Mouse (Mus musculus) neural tube, embryonic 13.5 days (tissue): ENCODE data around the gene Atp11a. TPM values are rescaled to one million over a fixed set of nuclear protein-coding genes. Genes with fewer than 3 reads are reported as not detected.

Experiments used
- ATAC-seq: fragments of 200-750 bp; cut with Nextera tagmentation; 2 replicates; pipeline ENCODE4 v1.8.0; 2017; ENCODE audit warnings: low read depth, mild to moderate bottlenecking, moderate TSS enrichment, moderate library complexity
- H3K27ac ChIP-seq: fragments of 300-500 bp; sonication (generic); replicated peaks from 2 replicates; pipeline ENCODE4 v1.5.1; 2015; ENCODE audit warnings: moderate library complexity, mild to moderate bottlenecking, inconsistent platforms
- H3K27me3 ChIP-seq: fragments of 300-500 bp; sonication (generic); 2 replicates; pipeline ENCODE4 v1.6.1; 2015; ENCODE audit warnings: mild to moderate bottlenecking, inconsistent platforms
- H3K36me3 ChIP-seq: fragments of 300-500 bp; sonication (generic); 2 replicates; pipeline ENCODE4 v1.6.1; 2015; ENCODE audit warnings: mild to moderate bottlenecking, inconsistent platforms
- H3K4me1 ChIP-seq: fragments of 300-500 bp; sonication (generic); replicated peaks from 2 replicates; pipeline ENCODE4 v1.6.1; 2015; ENCODE audit warnings: inconsistent platforms
- H3K4me2 ChIP-seq: fragments of 300-500 bp; sonication (generic); 2 replicates; pipeline ENCODE4 v1.6.1; 2015; ENCODE audit warnings: inconsistent platforms, mild to moderate bottlenecking, moderate library complexity
- H3K4me3 ChIP-seq: fragments of 300-500 bp; sonication (generic); 2 replicates; pipeline ENCODE4 v1.5.1; 2015; ENCODE audit warnings: mild to moderate bottlenecking, inconsistent platforms
- H3K9ac ChIP-seq: fragments of 300-500 bp; sonication (generic); 2 replicates; pipeline ENCODE4 v1.6.1; 2015; ENCODE audit warnings: moderate library complexity, mild to moderate bottlenecking, inconsistent platforms
- H3K9me3 ChIP-seq: fragments of 300-500 bp; sonication (generic); 2 replicates; pipeline ENCODE4 v1.6.1; 2016; ENCODE audit warnings: inconsistent platforms
- WGBS: fragments of 180-500 bp; shearing (Covaris S2); methylation state at CpG from one replicate; pipeline ENCODE4 v1.1.7; 2015; 5-methylcytosine and 5-hydroxymethylcytosine counted together
- polyA plus RNA-seq: library from polyadenylated mRNA; unstranded; fragments of >200 nt; fragmentation: Nextera tagmentation; extraction: Ambion mirVana; gene quantifications from 2 replicates; pipeline ENCODE4 v1.2.1, GENCODE M21; 2015

The Atp11a gene
- polyA plus RNA-seq, 1 experiment from 2014 or later: 12.3 TPM

DNA sequence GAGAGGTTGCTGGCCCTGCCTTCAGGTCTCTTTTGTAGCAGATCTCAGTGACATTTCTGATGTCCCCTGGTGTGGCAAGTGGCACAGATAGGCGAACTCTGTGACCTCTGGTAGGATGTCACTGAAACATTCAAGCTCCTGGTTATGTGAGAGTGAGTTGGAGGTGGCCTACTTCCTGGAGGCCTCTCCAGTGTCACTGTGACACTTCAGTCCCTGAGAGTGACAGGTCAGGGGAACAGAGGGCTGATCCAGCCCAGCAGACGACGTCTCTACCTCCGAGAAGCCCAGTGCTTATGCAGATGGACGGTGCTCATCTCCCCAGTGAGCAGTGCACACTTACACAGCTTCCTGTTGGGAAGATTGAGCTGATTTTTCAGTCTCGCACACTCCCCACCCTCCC is 68.4 kb downstream of the Atp11a start:
- Histone ChIP-seq H3K9me3 (no peaks in the 10 kb centered on the region), H3K36me3 (peaks cover 75% of the 10 kb centered on the region), H3K9ac (no peak overlapping the region), H3K4me1 (peaks cover 12% of the 10 kb centered on the region; the same call in 1 of the 2 replicates), H3K27me3 (no peaks in the 10 kb centered on the region), H3K27ac (no peak overlapping the region), H3K4me2 (no peak overlapping the region), H3K4me3 (no peak overlapping the region)
- no peak for ATAC-seq
- WGBS: 70% methylated on average over 6 of the region's 6 CpGs

DNA sequence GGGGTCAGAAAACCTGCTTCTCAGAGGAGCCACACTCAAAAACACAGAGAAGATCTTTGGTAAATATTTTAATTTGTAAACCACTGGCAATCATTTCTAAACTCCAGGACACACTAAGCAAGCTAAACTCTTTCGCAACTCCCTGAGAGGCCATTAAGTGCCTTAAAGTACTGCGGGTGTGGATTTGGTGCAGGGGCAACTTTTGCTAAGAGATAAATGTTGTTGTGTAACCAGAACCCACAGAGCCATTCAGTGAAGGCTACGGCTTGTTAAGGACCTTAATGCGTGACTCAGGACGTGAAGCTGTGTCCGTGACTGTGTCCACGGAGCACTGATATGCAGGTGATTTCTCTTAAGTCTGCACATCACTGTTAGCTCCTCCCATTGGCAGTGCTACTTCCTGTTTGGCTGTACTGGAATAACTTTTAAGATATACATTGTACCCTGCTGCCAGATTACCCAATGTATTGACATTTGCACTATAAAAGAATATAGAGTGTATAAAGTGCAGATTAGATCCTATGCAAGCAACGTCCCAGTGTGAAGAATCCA is 68.9 kb downstream of the Atp11a start:
- Histone ChIP-seq H3K27ac (no peak overlapping the region), H3K9ac (no peak overlapping the region), H3K9me3 (no peaks in the 10 kb centered on the region), H3K4me3 (no peak overlapping the region), H3K27me3 (no peaks in the 10 kb centered on the region), H3K4me2 (no peak overlapping the region), H3K4me1 (peaks cover 12% of the 10 kb centered on the region; the same call in 1 of the 2 replicates), H3K36me3 (peaks cover 78% of the 10 kb centered on the region)
- 70% methylated on average over 8 of the region's 8 CpGs for WGBS
- no peak for ATAC-seq

GRCm38 (mm10) chr8:12827124-12827523 is 70.3 kb downstream of the Atp11a start:
- Histone ChIP-seq H3K27me3 (no peaks in the 10 kb centered on the region), H3K27ac (no peak overlapping the region), H3K9ac (no peak overlapping the region), H3K4me2 (no peak overlapping the region), H3K9me3 (no peaks in the 10 kb centered on the region), H3K36me3 (peaks cover 77% of the 10 kb centered on the region), H3K4me1 (peaks cover 18% of the 10 kb centered on the region), H3K4me3 (no peak overlapping the region)
- ATAC-seq: no peak
- 92% methylated on average over 9 of the region's 9 CpGs for WGBS

DNA sequence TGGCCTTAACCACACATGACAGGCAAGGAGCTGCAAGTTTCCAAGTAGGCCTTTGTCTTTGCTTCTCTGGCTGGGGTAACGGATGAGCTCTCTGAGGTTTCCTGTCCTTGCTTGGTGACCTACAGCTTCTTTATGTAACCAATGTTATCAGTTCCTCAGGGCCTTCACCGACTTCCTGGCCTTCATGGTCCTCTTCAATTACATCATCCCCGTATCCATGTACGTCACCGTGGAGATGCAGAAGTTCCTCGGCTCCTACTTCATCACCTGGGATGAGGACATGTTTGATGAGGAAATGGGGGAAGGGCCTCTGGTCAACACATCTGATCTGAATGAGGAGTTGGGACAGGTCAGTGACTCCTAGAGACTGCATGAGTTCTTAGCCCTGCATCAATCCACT is 71.5 kb downstream of the Atp11a start:
- peaks cover 18% of the 10 kb centered on the region for H3K4me1 ChIP-seq
- H3K27me3 ChIP-seq: no peaks in the 10 kb centered on the region
- H3K4me3 ChIP-seq: no peak overlapping the region
- WGBS: 92% methylated on average over 6 of the region's 6 CpGs
- ATAC-seq: no peak
- H3K9me3 ChIP-seq: no peaks in the 10 kb centered on the region
- no peak overlapping the region for H3K9ac ChIP-seq
- H3K36me3 ChIP-seq: peaks cover 76% of the 10 kb centered on the region
- H3K27ac ChIP-seq: no peak overlapping the region
- H3K4me2 ChIP-seq: no peak overlapping the region

DNA sequence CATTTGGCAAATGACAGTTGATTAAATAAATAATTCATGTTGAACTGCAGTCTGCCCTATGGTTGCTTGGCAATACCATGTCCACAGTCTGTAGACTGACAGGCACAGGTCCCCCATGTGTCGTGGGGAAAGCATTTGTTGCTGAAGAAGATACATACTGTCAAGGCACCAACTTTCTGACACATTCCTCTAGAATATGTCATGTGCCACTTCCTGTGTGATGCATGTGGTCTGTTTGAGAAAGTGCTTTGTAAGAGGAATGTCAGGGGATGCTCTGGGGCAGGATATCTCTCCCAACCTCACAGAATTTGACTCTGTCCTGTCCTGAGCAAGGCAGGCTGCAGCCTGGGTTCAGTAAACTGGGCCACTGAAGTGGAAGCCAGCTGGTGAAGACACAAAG is 72.6 kb downstream of the Atp11a start:
- WGBS: 63% methylated on average over 1 of the region's 1 CpGs
- Histone ChIP-seq H3K9ac (no peak overlapping the region), H3K4me2 (no peak overlapping the region), H3K36me3 (peaks cover 83% of the 10 kb centered on the region), H3K9me3 (no peaks in the 10 kb centered on the region), H3K27ac (no peak overlapping the region), H3K4me3 (no peak overlapping the region), H3K4me1 (peaks cover 9% of the 10 kb centered on the region), H3K27me3 (no peaks in the 10 kb centered on the region)
- no peak for ATAC-seq

- H3K27me3 ChIP-seq: no peaks in the 10 kb centered on the region
- no peak for ATAC-seq
- peaks cover 9% of the 10 kb centered on the region for H3K4me1 ChIP-seq
- peaks cover 87% of the 10 kb centered on the region for H3K36me3 ChIP-seq
- H3K9ac ChIP-seq: no peak overlapping the region
- H3K9me3 ChIP-seq: no peaks in the 10 kb centered on the region
- H3K4me3 ChIP-seq: no peak overlapping the region
- 63% methylated on average over 7 of the region's 7 CpGs for WGBS
- no peak overlapping the region for H3K4me2 ChIP-seq
- no peak overlapping the region for H3K27ac ChIP-seq
Measured at GRCm38 (mm10) chr8:12831659-12832589, 75.1 kb downstream of the Atp11a start.

GRCm38 (mm10) chr8:12833616-12834015 is 76.8 kb downstream of the Atp11a start:
- Histone ChIP-seq H3K4me2 (no peak overlapping the region), H3K4me3 (no peak overlapping the region), H3K36me3 (peaks cover 87% of the 10 kb centered on the region), H3K9ac (no peak overlapping the region), H3K9me3 (no peaks in the 10 kb centered on the region), H3K27ac (no peak overlapping the region), H3K4me1 (peaks cover 9% of the 10 kb centered on the region), H3K27me3 (no peaks in the 10 kb centered on the region)
- 93% methylated on average over 5 of the region's 5 CpGs for WGBS
- no peak for ATAC-seq

- Histone ChIP-seq H3K27ac (no peak overlapping the region), H3K4me1 (no peaks in the 10 kb centered on the region), H3K9me3 (no peaks in the 10 kb centered on the region), H3K27me3 (no peaks in the 10 kb centered on the region), H3K4me3 (no peak overlapping the region), H3K9ac (no peak overlapping the region), H3K4me2 (no peak overlapping the region), H3K36me3 (peaks cover 80% of the 10 kb centered on the region)
- no peak for ATAC-seq
- WGBS: 84% methylated on average over 7 of the region's 7 CpGs
Measured at GRCm38 (mm10) chr8:12840834-12841233, 84.0 kb downstream of the Atp11a start.

- no peak overlapping the region for H3K27ac ChIP-seq
- no peak overlapping the region for H3K4me3 ChIP-seq
Measured at GRCm38 (mm10) chr8:12842342-12842995, 85.7 kb downstream of the Atp11a start.

DNA sequence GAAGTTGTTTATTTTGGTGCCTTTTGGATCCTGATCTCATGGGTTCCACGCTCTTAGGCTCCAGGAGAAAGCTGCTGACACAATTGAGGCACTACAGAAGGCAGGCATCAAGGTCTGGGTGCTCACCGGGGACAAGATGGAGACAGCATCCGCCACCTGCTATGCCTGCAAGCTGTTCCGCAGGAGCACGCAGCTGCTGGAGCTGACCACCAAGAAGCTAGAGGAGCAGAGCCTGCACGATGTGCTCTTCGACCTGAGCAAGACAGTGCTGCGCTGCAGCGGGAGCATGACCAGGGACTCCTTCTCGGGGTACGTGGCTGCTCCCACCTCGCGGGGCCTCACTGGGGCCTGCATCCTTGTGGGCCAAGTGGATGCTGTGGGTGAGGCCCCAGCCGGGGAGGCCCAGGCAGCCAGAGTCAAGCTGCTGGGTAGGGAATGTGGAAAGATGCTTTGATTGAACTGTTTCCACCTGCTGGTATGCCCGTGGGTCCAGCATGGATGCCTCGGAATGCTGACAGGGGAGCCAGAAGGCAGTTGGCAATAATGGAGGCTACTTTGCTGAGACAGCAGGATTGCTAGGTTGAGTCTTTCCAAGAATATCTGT is 87.6 kb downstream of the Atp11a start:
- Histone ChIP-seq H3K27ac (no peak overlapping the region), H3K4me2 (no peak overlapping the region), H3K4me3 (no peak overlapping the region), H3K36me3 (peaks cover 82% of the 10 kb centered on the region), H3K9me3 (no peaks in the 10 kb centered on the region), H3K27me3 (no peaks in the 10 kb centered on the region), H3K4me1 (no peaks in the 10 kb centered on the region), H3K9ac (no peak overlapping the region)
- no peak for ATAC-seq
- 92% methylated on average over 16 of the region's 16 CpGs for WGBS

More at GRCm38 (mm10) chr8:12842342-12842995, 85.7 kb downstream of the Atp11a start:
- H3K27me3 ChIP-seq: no peaks in the 10 kb centered on the region
- no peaks in the 10 kb centered on the region for H3K4me1 ChIP-seq
- H3K9ac ChIP-seq: no peak overlapping the region
- ATAC-seq: no peak
- no peak overlapping the region for H3K4me2 ChIP-seq
- H3K36me3 ChIP-seq: peaks cover 77% of the 10 kb centered on the region
- H3K9me3 ChIP-seq: no peaks in the 10 kb centered on the region
- 93% methylated on average over 11 of the region's 11 CpGs for WGBS

DNA sequence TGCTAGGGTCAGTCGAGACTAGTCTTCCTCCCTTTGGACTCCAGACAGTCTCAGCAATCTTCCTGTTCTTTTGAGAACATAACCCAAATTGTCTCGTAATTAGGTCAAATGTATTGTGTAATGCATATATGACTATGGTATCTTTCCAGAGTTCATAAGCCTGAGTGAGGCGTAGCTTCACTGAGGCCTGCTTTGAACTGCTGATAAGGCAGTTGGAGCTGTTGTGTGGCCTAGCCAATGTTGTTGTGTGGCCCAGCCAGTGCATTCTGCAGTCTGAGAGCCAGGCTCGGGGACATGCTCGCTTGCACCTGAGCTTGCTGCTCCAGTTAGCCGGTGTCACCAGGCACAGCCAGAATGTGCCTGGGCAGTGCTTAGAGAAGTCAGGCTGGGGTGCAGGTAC is 89.6 kb downstream of the Atp11a start:
- ATAC-seq: no peak
- H3K36me3 ChIP-seq: peaks cover 89% of the 10 kb centered on the region
- no peaks in the 10 kb centered on the region for H3K9me3 ChIP-seq
- H3K27ac ChIP-seq: no peak overlapping the region
- 95% methylated on average over 6 of the region's 6 CpGs for WGBS
- H3K27me3 ChIP-seq: no peaks in the 10 kb centered on the region
- no peak overlapping the region for H3K4me2 ChIP-seq
- no peaks in the 10 kb centered on the region for H3K4me1 ChIP-seq
- H3K9ac ChIP-seq: no peak overlapping the region
- no peak overlapping the region for H3K4me3 ChIP-seq

DNA sequence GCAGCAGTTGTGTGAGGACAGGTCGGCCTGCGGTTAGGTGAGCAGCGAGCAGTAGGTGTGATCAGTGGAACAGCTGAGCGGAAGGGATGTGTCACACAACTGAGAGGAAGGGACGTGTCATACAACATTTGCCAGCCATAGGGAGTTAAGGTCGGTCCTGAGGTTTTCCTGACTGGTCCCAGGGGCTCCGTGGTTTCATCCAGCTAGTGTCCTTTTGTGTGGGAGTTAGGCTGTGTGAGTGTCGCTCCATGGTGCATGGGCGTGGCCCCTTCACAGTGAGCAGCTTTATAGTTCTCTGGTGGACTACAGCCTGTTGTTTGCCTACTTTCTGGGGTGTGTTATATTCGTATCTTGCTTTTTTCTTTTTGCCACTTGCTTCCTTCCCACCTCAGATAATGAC is 94.4 kb downstream of the Atp11a start:
- Histone ChIP-seq H3K9ac (no peak overlapping the region), H3K4me2 (no peak overlapping the region), H3K4me1 (no peaks in the 10 kb centered on the region), H3K27ac (no peak overlapping the region), H3K4me3 (no peak overlapping the region), H3K9me3 (no peaks in the 10 kb centered on the region), H3K36me3 (peaks cover 62% of the 10 kb centered on the region), H3K27me3 (no peaks in the 10 kb centered on the region)
- WGBS: 93% methylated on average over 10 of the region's 10 CpGs
- no peak for ATAC-seq
